Mouse (Mus musculus) ES-Bruce4 (cell line): ENCODE results near the gene Patz1. TPM values are rescaled to one million over a fixed set of nuclear protein-coding genes. Genes with fewer than 3 reads are reported as not detected.

Experiments used
- H3K27ac ChIP-seq: 2 replicates; pipeline ENCODE4 v1.5.1; 2012; ENCODE audit warnings: low read length, inconsistent platforms; ENCODE audit not compliant: insufficient read depth
- H3K27me3 ChIP-seq: 2 replicates; pipeline ENCODE4 v1.6.1; 2012; ENCODE audit warnings: mild to moderate bottlenecking, low read length, inconsistent platforms; ENCODE audit not compliant: control insufficient read depth, poor library complexity, insufficient read depth, severe bottlenecking
- H3K36me3 ChIP-seq: 2 replicates; pipeline ENCODE4 v1.6.1; 2012; ENCODE audit warnings: inconsistent platforms, mild to moderate bottlenecking, low read length, moderate library complexity; ENCODE audit not compliant: control insufficient read depth, poor library complexity, insufficient read depth, severe bottlenecking
- H3K4me1 ChIP-seq: one replicate; pipeline ENCODE4 v1.8.1; 2011; ENCODE audit warnings: low read length; ENCODE audit not compliant: control insufficient read depth, insufficient read depth
- H3K4me3 ChIP-seq: 2 replicates; pipeline ENCODE4 v1.5.1; 2011; ENCODE audit warnings: low read depth, mild to moderate bottlenecking, low read length
- H3K9ac ChIP-seq: 2 replicates; pipeline ENCODE4 v1.6.1; 2012; ENCODE audit warnings: low read depth, mild to moderate bottlenecking, inconsistent platforms; ENCODE audit not compliant: poor library complexity, severe bottlenecking
- H3K9me3 ChIP-seq: replicated peaks from 2 replicates; pipeline ENCODE4 v1.6.1; 2012; ENCODE audit warnings: mild to moderate bottlenecking, low read length, inconsistent platforms; ENCODE audit not compliant: control insufficient read depth, poor library complexity, insufficient read depth, severe bottlenecking
- CTCF ChIP-seq: IDR thresholded peaks from one replicate; pipeline ENCODE4 v1.8.1; 2011; ENCODE audit warnings: low read depth, low read length
- EP300 ChIP-seq: IDR thresholded peaks from 2 replicates; pipeline ENCODE4 v1.6.1; 2011; ENCODE audit warnings: low read depth, low read length; ENCODE audit not compliant: insufficient read depth
- POLR2A ChIP-seq: IDR thresholded peaks from one replicate; pipeline ENCODE4 v1.8.1; 2011; ENCODE audit warnings: low read length; ENCODE audit not compliant: insufficient read depth
- polyA plus RNA-seq: library from polyadenylated mRNA; stranded (reverse); fragments of >200 nt; gene quantifications from 2 replicates; pipeline ENCODE4 v1.2.4, GENCODE M21; 2011; ENCODE audit warnings: low read depth; ENCODE audit not compliant: missing spikeins, insufficient read depth, insufficient read length

The Patz1 gene
- polyA plus RNA-seq, 1 experiment, result 55.6 TPM

DNA sequence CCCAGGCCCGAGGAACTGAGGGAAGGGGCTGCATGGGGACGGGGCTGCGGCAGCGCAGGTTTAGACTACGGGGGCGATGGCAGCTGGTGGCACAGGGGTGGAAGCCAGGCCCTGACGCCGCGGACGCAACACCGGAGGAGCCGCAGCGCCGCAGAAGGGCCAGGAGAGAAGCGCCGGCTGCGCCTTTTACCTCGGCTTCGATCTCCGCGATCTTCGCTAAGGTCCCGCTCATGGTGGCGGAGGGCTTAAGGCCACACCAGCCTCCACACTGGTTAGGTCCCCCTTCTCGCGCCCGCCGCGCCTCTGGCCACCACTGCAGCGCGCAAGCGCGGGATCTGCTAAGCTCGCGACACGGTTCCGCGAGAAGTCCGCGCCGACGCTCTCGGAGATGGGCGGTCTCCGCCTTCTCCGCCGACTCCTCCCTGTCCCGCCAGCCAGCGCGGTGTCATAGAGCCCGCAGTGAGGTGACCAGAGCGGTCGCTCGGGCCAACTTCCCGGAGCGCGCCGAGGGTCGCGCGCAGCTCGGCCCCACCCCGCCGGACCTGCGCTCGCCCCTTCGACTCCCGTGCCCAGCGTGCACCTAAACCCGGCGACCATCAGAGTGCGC, 22.5 kb upstream of the Patz1 start, which contains the start of gene Drg1:
Drg1 (minus strand) TSS at position 337 of the 607 bp plus-strand sequence.
- peak within 1 kb of the TSS; percentile 67 for H3K27ac ChIP-seq
- H3K27me3 ChIP-seq, result no peaks in the 10 kb centered on the region
- peak within 1 kb of the TSS; percentile 87 for H3K9ac ChIP-seq
- peak; percentile 86 for TF ChIP-seq POLR2A
- TF ChIP-seq CTCF, result no peak
- TF ChIP-seq EP300, result 0 out of 2 replicates have a peak, but pooled peaks have one; percentile 5
- peaks cover 25% of the 10 kb centered on the region for H3K36me3 ChIP-seq
- no peaks in the 10 kb centered on the region for H3K9me3 ChIP-seq
- peak within 1 kb of the TSS; percentile 91 for H3K4me3 ChIP-seq
- peaks cover 4% of the 10 kb centered on the region for H3K4me1 ChIP-seq

DNA sequence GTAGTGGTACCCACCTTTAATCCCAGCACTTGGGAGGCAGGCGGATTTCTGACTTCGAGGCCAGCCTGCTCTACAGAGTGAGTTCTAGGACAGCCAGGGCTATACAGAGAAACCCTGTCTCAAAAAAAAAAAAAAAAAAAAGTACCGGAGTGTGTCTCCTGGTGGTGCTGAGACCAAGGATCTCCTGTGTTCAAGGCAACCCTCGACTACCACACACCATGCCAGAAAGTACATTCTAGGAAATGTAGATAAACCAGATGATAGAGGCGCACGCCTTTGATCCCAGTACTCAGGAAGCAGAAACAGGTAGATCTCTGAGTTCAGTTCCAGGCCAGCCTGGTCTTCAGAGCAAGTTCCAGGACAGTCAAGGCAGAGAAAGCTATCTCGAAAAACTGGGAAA, 21.5 kb upstream of the Patz1 start:
- peak overlapping the region; percentile 83 for H3K9ac ChIP-seq
- H3K4me3 ChIP-seq, result peak overlapping the region; percentile 46
- peaks cover 18% of the 10 kb centered on the region for H3K36me3 ChIP-seq
- H3K4me1 ChIP-seq, result peaks cover 4% of the 10 kb centered on the region
- TF ChIP-seq EP300 (no peak), CTCF (no peak), POLR2A (no peak)
- peak overlapping the region; percentile 67 for H3K27ac ChIP-seq
- H3K27me3 ChIP-seq, result no peaks in the 10 kb centered on the region
- no peaks in the 10 kb centered on the region for H3K9me3 ChIP-seq

DNA sequence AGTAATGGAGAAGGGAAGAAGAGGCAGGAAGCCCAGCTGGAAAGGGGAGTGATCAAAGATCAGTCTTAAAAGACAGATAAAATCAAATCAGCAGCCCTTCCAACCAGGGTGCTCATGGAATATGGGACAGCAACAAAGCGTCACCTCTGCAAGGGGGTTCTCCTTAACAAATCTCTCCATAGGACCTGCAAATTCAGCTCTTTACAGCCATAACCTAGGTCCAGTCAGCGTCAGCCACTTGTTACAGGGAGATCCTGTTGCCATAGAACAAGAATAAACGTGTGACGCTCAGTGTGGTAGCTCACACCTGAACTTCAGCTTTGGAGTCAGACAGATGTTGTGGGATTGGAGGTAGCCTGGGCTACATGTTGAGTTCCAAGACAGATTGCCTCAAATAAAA, 19.4 kb upstream of the Patz1 start:
- 0 out of 2 replicates have a peak overlapping the region, but pooled peaks have one; percentile 29 for H3K9ac ChIP-seq
- peaks cover 4% of the 10 kb centered on the region for H3K4me1 ChIP-seq
- H3K27ac ChIP-seq, result peak overlapping the region; percentile 87
- no peak overlapping the region for H3K4me3 ChIP-seq
- no peaks in the 10 kb centered on the region for H3K27me3 ChIP-seq
- peaks cover 3% of the 10 kb centered on the region for H3K36me3 ChIP-seq
- H3K9me3 ChIP-seq, result no peaks in the 10 kb centered on the region
- no peak for TF ChIP-seq CTCF
- TF ChIP-seq POLR2A, result no peak
- TF ChIP-seq EP300, result no peak

DNA sequence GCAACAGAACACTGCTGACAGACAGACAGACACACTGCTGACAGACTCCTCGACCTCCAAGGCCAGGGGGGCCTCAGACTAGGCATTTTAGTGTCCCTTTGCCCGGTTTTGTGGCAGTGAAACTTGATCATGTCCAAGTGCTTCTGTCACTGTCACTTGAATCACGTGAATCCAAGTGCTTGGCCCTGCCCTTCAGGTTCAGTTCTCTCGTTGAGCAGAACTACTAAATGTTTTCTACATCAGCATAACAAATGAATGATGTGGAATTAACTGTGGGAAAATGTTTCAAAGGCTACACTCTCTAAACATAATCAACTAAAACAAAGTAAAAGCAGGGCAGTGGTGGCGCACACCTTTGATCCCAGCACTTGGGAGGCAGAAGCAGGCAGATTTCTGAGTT, 10.3 kb upstream of the Patz1 start:
- no peak overlapping the region for H3K4me3 ChIP-seq
- no peaks in the 10 kb centered on the region for H3K27me3 ChIP-seq
- peaks cover 25% of the 10 kb centered on the region for H3K9me3 ChIP-seq
- no peak overlapping the region for H3K27ac ChIP-seq
- no peaks in the 10 kb centered on the region for H3K4me1 ChIP-seq
- no peaks in the 10 kb centered on the region for H3K36me3 ChIP-seq
- no peak overlapping the region for H3K9ac ChIP-seq
- TF ChIP-seq EP300 (no peak), POLR2A (no peak), CTCF (no peak)

DNA sequence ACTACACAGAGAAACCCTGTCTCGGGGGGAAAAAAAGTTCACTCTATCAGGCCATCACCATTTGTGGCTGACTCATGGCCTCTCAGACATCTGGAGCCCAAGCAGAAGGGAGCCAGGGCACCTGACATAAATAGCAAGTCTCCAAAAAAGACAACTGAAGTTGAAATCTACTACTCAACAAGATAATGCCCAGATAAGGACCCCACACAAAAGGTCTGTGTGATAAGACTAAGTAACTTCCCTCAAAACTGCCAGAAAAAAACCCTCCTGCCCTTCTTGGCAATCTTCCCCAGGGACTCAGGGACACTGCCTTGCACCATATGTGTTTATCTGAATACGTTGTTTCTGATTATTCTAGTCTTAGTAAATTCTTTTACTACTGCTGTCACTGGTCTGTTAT, 8.9 kb upstream of the Patz1 start:
- Histone ChIP-seq H3K9ac (no peak overlapping the region), H3K4me1 (no peaks in the 10 kb centered on the region), H3K9me3 (peaks cover 26% of the 10 kb centered on the region), H3K36me3 (no peaks in the 10 kb centered on the region), H3K4me3 (no peak overlapping the region), H3K27ac (no peak overlapping the region), H3K27me3 (no peaks in the 10 kb centered on the region)
- no peak for TF ChIP-seq EP300
- TF ChIP-seq CTCF, result no peak
- no peak for TF ChIP-seq POLR2A

DNA sequence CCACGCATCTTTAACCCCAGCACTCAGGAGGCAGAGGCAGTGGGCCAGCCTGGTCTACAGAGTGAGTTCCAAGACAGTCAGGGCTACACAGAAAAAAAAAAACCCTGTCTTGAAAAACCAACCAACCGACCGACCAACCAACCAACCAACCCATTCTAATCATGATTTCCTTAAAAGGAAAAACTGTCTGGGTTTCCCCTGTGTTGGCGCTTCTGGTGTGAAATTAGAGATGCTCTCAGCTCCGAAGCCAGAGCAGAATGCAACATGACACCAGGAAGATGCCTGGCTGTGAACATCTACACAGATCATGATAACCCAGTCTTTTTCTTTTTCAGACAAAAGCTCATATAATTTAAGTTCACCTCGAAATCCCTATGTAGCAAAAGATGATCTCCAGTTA, 5.8 kb upstream of the Patz1 start:
- no peak overlapping the region for H3K9ac ChIP-seq
- no peaks in the 10 kb centered on the region for H3K36me3 ChIP-seq
- H3K9me3 ChIP-seq, result peaks cover 26% of the 10 kb centered on the region
- H3K27me3 ChIP-seq, result no peaks in the 10 kb centered on the region
- H3K27ac ChIP-seq, result no peak overlapping the region
- no peak overlapping the region for H3K4me3 ChIP-seq
- no peaks in the 10 kb centered on the region for H3K4me1 ChIP-seq
- no peak for TF ChIP-seq EP300
- TF ChIP-seq POLR2A, result no peak
- no peak for TF ChIP-seq CTCF
